Mouse (Mus musculus): ENCODE results near the gene Nsa2.
"Not testable (repeated sequence)": the region's sequence is repeated elsewhere in the genome, so short reads cannot be mapped to it uniquely, and the experiment has no call there.

The Nsa2 gene

DNA sequence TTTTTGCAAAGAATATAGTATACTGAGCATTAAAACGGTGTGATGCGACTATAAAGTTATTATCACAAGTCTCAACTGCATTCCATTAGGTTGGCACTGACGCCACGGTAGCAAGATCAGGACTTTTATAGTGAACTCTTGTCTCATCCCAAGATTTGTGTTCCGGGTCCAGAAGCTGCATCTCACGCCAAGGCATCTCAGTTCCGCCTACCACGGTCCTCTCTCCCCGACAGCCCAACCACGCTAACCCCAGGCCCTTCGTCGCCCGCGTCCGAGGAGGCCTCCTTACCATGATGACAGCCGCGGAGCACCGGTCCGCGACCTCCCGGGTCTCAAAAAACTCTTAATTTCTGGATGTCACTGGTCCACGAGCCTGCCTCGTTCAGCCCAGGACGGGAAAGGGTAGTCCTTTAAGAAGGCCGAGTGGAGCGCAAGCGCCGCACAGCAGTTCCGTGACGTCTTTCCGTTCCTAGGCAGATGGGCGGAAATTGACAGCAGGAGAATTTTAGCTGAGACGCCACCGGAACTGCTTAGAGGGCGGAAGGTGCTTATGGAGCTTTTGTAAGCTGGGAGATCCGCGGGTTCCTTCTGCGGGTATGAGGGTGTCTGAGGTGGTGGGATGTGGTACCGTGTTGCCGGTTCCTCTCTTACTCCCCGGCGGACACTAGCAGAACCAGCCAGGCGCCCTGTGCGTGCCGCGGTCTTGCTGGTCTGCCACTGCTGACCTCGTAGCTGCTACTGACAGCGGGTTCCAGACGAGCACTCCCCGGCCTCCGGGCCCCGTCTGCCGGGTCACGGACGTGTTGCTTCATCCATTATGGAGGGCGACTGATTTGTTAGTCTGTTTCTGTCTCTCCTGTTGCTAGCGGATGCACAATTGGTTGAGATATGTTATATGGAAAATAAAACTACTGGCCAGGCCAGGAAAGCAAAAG is at the start of gene Nsa2, which contains the start of gene Gfm2:
TSS of gene Nsa2 (minus strand) at position 472 of the 935 bp plus-strand sequence.
TSS of gene Gfm2 (plus strand) at position 472 of the 935 bp plus-strand sequence.
- DNase-seq (ENCODE audit: extremely low spot score, low read depth, low spot score) = peak; percentile 91

DNA sequence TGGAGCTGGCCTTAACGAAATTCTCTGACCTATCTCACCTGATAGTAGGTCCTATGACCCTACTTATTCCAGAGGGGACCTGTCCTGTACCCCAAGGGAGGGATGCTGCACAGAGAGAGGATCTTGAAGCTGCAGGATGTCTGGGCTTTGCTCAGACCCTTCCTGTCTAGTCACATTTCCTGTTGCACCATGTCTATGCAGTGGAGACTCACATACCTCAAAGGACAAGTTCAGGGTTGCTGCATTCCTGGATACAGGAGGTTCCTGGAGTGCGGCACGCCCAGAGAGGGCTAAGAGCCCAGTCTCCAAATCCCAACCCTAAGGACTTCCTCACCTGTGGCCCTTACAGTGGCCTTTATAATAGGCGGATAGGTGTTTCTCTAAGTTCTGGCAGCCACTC is 48.6 kb upstream of the Nsa2 start:
- DNase-seq (ENCODE audit: extremely low spot score, low read depth, low spot score) = no peak

DNA sequence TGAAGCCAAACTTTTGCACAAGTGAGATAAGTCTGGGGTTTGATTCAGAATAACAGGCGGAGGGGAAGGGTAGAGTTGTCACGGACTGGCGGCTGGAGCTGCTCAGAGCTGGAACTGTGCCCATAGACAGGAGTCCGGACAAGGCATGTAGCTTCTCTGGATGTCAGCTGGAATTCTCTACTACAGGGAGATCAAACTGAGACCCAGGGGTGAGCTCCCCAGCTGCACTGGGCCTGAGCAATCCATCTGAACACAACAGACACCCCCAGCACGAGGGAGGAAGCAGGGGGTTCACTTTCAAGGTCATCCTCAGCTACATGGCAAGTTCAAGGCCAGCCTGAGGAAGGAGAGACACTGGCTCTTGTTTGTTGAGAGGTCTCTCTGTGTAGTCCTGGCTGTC is 46.9 kb upstream of the Nsa2 start:
- DNase-seq (ENCODE audit: extremely low spot score, low read depth, low spot score) = no peak

DNA sequence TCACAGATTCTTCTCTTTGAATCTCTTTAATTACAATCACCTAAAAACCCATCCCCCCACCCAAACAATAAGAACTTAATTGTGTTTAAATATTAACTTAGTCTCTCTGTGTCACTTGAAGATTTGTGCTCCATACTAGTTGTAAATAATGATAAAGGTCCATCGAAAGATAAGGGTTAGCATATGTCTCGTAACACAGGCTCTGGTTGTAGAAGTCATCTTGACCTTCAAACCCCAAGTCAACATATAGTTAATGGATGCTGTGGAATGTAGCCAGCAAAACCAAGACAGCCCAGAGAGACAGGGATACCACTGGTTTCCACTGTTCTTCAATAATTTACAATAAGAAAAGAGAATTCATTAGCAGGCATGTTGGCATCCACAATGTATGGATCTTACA is 46.4 kb upstream of the Nsa2 start:
- DNase-seq (ENCODE audit: extremely low spot score, low read depth, low spot score) = no peak

DNA sequence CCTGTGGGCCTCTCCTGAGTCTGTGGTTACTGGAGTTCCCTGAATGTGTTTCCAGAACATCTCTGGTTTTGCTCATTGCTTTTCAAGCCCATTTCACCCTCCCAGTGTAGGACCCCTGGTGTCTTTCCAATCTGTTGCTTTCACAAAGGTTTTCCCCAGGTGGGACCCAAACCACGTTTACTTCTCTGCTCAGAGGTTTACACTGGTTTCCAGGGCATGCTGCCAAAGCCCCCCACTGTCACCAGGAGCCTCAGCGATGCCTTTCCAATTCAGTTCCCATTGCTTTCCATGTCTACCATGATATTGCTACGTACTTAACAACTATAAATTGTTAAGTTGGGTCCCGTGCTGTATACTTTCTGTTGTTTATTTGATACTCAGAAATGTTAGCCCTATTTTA is 45.1 kb upstream of the Nsa2 start:
- no peak for DNase-seq (ENCODE audit: extremely low spot score, low read depth, low spot score)

DNA sequence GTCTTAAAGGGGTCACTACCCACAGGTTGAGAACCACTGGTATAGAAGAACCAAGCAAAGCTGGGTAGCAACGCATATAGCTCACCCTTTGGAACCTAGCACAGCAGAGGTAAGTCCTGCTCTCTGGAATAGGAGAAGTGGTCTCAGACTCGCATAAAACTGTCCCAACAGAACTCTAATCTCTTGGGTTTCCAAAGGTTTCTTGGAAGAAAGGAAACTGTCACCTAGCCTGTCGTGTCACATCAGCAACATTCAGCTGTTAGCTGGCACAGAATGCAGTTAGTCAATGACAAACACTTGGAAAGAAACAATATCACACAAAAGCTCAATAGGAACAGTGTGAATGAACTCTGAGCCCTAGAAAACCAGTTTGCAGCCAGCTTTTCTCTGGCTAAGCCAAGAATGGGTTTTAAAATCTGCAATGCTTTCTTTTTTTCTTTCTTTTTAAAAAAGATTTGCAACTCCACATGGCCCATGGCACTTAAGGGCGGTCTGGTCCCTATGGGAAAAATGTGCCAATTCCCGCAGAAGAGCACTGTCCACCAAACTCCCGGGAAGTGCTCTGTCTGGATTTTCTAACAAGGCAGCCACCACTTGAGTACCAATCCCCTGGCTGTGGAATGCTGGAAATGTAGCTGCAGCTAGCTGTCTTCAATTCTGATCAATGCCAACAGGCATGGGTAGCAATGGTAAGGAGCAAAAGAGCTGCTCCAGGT is 42.5 kb upstream of the Nsa2 start:
- DNase-seq (ENCODE audit: extremely low spot score, low read depth, low spot score) = no peak

DNA sequence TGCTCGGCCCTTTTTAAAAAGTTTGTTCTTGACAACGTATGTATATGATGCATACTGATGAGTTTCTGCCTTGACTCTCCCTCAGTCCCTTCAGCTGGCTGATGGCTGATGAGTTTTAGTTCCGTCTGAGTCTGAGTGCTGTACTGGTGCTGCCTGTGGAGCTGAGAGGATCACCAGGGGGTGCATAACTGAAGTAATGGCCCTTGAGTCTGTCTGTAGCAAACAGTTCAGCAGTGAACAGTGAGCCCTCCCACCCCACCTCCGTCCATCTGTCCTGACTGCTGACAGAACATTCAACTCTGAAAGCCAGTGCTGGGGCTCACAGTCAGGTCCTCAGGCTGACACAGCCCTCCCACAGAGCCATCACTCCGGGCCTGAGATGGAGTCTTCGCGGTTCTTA is 41.2 kb upstream of the Nsa2 start:
- DNase-seq (ENCODE audit: extremely low spot score, low read depth, low spot score) = no peak

DNA sequence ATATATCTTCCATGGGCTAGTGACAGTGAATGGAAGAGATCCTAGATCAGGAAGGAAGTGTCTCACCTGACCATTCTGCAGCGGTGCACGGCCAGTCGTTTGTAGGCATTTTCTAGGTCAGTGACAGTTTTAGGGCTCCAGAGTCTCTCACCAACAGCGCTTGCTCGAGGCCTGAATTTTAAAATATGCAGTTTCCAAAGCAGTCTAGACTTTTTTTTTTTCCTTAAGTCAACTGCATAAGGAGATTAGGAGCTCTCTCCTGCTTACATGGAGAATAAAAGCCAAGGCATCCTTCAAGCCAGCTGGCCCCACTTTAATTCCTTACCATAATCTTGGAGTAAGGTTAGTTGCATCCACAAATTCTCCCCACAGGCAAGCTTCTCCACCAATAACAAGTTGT is 39.0 kb upstream of the Nsa2 start:
- no peak for DNase-seq (ENCODE audit: extremely low spot score, low read depth, low spot score)

DNA sequence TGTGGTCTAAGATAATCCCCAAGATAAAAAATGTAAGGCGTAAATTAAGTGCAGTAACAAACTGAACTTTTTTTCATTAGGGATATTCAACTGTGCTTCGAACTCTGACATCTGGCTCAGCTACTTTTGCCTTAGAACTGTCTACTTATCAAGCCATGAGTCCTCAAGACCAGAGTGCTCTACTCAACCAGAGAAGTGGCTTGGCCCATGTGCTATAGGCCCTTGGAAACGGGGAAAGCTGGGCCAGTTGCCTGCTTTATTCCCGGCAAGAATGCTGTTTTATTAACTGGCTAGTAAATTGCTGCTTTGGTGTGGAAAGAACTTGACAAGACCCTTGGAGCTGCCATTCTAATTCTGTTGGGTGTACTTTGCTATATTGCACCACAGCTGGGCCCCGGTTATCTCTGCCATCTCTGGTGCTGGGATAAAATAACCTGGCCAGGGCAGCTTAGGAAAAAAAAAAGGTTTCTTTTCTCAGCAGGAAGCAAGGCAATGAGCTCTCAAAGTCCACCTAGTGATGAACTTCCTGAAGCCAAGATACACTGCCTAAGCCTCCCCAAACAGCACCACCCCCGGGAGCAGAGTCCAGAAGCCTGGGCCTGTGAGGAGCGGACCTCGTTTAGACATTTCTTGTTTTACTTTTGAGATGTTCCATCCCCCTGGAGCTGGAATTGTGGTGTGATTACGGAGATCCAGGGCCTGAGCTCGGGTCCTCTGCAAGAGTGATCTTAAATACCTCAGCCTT is 38.0 kb upstream of the Nsa2 start:
- no peak for DNase-seq (ENCODE audit: extremely low spot score, low read depth, low spot score)

DNA sequence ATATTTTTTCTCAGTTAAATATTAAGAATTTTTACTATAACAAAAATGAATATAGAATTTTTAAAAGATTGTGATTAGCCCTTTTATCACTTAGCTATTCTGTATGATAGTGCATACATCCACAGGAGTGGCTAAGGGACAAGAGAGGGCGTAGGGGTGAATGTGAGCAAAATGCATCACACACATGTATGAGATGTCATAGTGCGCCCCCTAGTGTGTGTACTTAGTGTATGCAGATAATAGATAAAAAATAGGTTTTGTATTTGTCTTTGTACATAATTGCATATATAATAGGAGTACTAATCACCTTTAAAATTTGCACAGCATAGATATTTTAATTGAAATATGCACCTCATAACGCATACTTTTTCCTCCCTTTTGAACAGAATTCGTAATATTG is 8.1 kb upstream of the Nsa2 start:
- DNase-seq (ENCODE audit: extremely low spot score, low read depth, low spot score) = peak; percentile 31

DNA sequence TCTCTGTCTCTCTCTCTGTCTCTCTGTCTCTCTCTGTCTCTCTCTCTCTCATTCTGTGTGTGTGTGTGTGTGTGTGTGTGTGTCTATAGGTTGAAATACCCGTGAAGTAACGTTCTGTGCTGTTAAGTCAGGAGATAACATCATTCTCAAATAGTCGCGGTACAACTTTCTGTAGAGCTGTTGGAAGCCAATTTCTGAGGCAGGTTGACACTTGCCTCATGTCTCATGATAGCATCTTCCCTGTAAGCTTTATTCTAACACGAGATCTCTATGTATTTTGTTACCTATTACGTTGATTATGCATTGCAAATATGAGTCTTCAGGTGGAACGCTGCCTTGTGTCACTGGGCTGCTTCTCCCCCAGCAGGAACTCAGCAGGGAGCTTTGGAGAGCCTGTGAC is 4.6 kb upstream of the Nsa2 start:
- DNase-seq (ENCODE audit: extremely low spot score, low read depth, low spot score) = no peak

DNA sequence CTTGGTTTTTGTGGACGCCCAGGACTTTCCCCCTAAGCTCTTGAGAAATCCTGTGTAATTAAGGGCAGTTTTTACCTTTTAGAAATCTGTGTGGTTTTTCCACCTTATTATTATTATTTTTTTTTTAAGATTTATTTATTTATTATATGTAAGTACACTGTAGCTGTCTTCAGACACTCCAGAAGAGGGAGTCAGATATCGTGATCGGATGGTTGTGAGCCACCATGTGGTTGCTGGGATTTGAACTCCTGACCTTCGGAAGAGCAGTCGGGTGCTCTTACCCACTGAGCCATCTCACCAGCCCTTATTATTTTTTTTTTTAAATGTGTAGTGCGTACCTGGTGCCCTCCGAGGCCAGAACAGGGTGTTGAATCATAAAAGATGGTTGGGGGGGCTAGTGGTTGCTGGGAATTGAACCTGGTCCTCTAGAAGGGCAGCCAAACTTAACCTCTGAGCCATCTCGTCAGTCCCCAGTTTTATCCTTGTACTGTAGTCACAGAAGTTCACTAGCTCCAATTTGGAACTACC is 731 bp upstream of the Nsa2 start:
- not testable (repeated sequence) for DNase-seq (ENCODE audit: extremely low spot score, low read depth, low spot score)

DNA sequence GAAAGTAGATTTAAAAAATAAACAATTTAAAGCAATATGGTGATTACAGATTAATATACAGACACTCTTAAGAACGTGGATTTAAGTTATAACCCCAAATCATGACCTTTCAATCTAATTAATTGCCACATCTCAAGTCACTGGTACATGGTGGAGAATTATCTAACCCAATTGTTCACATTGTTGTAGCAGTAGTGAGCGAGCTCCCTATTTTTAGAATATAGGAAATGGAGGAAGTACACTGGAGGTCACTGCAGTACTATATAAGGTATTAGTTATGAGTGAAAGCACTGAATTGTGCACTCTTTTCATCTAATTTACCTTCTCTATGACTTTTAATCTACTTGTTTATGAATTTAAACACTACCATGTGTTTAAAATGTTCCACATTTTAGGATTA is 7.3 kb downstream of the Nsa2 start:
- DNase-seq (ENCODE audit: extremely low spot score, low read depth, low spot score) = not testable (repeated sequence)

DNA sequence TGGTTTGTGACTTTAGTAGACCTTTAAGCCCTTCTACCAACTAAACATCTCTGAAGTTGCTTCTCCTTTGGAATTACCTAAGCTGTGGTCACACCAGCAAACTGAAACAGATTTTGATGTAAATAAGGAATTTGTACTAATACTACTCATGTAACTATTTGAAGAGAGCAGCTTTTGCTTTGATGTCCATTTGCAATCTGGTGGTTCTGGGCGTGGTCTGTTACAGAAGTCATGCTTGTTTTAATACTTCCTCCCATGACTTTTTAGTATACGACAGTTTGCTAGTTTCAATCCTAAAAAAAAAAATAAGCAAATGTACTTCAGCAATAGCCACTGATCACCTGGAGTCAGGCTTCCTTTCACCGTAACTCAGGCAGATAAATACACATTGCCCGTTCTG is 8.1 kb downstream of the Nsa2 start:
- not testable (repeated sequence) for DNase-seq (ENCODE audit: extremely low spot score, low read depth, low spot score)

DNA sequence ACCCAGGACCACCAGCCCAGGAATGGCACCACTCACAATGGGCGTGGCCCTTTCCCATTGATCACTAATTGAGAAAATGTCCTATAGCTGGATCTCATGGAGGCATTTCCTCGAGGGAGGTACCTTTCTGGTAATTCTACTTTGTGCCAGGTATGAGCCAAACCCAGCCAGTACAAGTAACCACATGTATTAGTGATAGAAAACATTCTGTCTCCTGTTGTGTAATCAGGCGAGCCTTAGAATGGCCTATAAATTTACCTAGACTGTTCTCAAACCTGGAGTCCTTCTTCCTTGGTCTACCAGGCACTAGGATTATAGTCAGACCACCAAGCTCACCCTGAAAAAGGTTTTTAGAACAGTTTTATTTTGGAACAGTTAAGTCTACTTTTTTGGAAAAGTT is 16.4 kb downstream of the Nsa2 start:
- DNase-seq (ENCODE audit: extremely low spot score, low read depth, low spot score) = no peak

DNA sequence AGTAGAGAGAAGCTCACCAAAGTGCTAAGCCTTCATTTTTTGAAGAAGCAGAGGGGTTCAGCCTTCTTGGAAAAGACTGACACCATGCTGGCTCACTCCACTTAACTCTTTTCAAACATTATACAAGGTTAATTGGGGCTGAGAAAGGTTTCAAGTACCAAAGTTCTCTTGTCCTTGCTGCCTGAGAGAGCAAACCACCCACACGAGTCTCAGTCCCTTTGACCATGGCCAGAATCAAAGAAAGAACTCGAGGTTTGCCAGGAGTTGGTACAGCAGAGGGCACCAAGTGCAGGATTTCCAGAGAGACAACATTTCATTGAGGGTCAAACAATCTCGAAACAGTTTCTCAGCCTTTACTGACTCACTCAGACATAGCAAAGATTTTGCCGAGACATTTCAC is 28.7 kb downstream of the Nsa2 start:
- DNase-seq (ENCODE audit: extremely low spot score, low read depth, low spot score) = no peak

DNA sequence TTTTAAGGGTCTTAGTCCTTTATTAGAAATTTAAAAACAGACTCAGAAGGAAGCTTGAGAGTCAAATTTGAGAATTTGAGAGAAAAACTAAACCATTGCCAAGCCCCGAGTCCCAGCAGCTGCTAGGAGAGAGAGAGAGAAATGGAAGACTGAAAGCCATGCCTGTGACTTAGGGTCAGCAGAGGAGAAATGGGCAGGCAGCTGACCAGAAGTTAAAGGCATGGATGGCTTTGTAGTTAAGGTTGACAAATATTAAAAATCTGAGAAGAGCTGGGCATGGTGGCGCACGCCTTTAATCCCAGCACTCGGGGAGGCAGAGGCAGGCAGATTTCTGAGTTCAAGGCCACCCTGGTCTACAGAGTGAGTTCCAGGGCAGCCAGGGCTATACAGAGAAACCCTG is 30.0 kb downstream of the Nsa2 start:
- not testable (repeated sequence) for DNase-seq (ENCODE audit: extremely low spot score, low read depth, low spot score)

DNA sequence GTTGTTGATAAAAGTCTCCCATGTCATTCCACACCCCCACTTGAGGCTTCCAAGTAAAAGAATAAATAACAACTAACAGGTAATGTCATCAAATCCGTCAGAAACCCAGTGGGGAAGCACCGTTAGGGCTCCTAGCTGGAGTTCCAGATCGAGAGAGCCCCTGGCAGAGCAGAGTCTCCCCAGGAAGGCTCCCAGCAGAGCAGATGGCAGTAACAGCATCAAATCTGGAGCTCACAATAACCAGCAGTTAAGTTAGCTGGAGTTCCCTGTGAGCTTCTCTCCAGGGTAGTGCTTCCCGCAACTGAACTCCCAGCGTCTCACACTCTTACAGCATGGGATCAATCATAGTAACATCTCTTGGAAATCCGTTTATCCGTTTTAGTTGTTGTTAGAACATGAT is 32.7 kb downstream of the Nsa2 start:
- no peak for DNase-seq (ENCODE audit: extremely low spot score, low read depth, low spot score)

DNA sequence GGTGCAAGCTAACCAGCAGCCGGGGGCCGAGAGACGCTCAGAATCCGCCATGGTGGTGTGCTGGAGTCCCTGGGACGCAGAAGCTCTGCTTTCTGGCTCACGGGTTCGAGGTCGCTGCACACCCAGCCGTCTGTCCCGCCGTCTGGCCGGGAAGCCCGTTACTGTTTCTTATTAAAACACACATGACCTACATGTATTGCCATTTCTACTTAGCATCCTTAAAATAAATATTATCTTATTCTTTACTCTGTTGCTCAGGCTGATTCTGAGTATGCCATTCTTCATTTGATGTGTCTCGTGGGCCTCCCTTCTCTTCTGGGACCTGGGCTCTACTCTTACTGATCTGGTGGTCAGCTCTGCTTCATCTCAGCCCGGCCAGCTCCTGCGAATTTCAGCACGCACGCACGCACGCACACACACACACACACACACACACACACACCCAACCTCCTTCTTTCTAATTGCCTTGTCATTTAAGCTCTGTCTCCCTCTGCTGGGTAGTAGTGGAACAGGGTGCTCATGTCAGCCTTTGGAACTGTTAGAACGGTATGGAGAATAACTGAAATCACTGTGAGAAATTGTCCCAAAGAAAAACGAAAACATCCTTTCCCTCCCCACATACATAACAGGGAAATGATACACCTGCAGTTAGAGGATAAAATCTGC is 38.4 kb downstream of the Nsa2 start, which contains the start of gene Gm6169:
TSS of gene Gm6169 (minus strand) at position 51 of the 666 bp plus-strand sequence.
- DNase-seq (ENCODE audit: extremely low spot score, low read depth, low spot score) = peak; percentile 12

DNA sequence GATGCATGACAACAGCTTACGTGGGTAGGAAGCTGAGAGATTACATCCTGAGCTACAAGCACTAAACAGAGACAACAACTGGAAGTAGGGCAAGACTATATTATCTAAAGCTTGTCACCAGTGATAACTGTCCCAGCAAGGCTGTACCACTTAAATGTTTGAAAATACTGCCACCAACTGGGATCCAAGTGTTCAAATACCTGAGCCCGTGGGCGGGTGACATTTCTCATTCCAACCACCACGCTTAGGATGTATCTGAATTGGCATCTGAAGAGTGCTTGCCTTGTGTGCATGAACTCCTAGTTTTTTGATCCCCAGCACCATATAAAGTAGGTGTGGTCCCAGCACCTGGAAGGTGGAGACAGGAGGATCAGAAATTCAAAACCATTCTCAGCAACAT is 42.0 kb downstream of the Nsa2 start:
- no peak for DNase-seq (ENCODE audit: extremely low spot score, low read depth, low spot score)

DNA sequence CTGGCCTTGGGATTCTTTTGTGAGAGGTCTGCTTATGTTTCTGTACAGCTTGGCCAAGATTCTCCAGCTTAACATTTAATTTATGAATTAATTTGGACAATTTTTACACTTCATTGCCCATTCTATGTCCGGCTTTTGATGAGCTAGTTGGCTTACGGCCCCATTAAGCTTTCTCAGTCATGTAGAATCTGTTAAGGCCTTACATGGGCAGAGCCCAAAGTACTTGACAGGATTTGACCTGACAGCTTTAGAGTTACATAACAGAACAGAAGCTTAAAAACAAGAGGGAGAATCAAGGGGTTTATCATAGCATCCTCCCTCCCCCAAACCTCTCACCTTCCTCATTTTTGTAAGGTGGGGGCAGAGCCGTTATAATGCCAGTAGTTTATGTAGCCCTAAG is 49.6 kb downstream of the Nsa2 start:
- no peak for DNase-seq (ENCODE audit: extremely low spot score, low read depth, low spot score)

Data from hindlimb bud, embryonic 11.5 days (tissue).